Mouse (Mus musculus) cortical plate, adult 2 months (tissue): ENCODE measurements around the gene Dixdc1.

Experiments used
- CTCF ChIP-seq: fragments of 200-500 bp; IDR thresholded peaks from 2 replicates; pipeline ENCODE4 v1.5.1; 2011; ENCODE audit warnings: mild to moderate bottlenecking, control low read depth, low read length; ENCODE audit not compliant: insufficient read depth; ENCODE audit errors: extremely low read depth
- POLR2A ChIP-seq: fragments of 200-500 bp; IDR thresholded peaks from 2 replicates; pipeline ENCODE4 v1.6.1; 2011; ENCODE audit warnings: mild to moderate bottlenecking, low read length, control low read depth; ENCODE audit not compliant: insufficient read depth; ENCODE audit errors: extremely low read depth

- TF ChIP-seq POLR2A (no peak), CTCF (no peak)
These were observed 11.4 kb upstream of the Dixdc1 start for GRCm38 (mm10) chr9:50750706-50751105.
